Mouse (Mus musculus) adrenal gland, postnatal 10 days (tissue): ENCODE results near the gene Prss35. TPM values are rescaled to one million over a fixed set of nuclear protein-coding genes. Genes with fewer than 3 reads are reported as not detected.
A peak's percentile ranks its signal among the peaks of the same experiment; 100 is the strongest.

Source experiments
- DNase-seq: peaks from one replicate; pipeline ENCODE4 v3.0.0; 2021; ENCODE audit warnings: mixed read lengths
- total RNA-seq, 2 experiments: library from RNA; stranded (reverse); gene quantifications; 2 replicates each; pipeline ENCODE4 v1.2.3; 2021

Gene Prss35
- total RNA-seq, 2 experiments from 2014 or later: 80.4 to 108 TPM

DNA sequence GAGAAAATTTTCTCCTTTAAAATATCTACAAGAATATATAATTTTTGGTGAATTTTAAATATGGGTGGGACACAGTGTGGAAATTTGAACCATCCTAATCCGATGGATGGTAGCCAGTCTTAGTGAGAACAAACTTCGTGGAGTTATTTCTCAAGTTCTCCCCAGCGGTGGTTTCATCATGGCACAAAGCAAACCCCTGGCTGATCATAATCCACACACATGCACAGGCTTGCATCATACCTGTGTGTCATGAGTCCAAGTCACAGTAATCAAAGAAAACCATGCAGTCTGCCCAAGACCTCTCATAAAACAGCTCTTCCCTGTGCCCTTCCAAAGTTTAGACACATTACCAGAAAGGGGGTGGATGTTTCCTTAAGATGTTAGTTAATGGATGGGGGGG is 13.6 kb upstream of the Prss35 start:
- DNase-seq: no peak

DNA sequence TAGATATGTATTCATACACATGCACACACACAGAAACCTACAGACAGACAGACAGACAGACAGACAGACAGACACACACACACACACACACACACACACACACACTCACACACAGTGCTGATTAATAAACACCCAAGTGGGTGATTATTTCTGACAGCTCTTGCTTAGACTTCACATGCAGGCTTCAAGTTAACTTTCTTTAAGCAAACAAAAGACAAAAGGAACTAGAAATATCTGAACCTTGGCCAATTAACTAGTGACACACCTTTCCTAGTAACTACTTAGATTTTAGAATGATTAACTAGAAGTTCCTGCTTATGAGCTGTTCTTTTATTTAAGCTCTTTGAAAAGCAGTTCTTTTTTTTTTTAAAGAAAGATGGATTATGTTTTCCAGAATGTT is 9.1 kb upstream of the Prss35 start:
- DNase-seq: no peak

DNA sequence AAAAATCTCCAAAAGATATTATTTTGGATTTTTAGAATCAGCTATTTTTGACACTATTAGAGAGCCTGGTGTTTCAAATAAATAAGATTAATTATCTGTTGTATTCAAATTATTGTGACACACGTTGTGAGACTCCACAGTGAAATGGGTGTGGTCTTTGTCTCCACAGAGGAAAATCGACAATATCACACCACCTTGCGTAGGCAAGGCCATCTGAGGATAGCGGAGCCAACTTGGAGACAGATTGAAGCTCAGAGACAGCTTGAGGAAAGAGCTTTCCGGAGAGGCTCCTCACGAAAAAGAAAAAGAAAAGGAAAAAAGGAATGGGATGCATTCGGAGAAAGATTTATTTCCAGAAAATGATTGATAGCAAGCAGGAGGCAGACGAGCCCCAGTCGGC is 8.7 kb upstream of the Prss35 start:
- no peak for DNase-seq

DNA sequence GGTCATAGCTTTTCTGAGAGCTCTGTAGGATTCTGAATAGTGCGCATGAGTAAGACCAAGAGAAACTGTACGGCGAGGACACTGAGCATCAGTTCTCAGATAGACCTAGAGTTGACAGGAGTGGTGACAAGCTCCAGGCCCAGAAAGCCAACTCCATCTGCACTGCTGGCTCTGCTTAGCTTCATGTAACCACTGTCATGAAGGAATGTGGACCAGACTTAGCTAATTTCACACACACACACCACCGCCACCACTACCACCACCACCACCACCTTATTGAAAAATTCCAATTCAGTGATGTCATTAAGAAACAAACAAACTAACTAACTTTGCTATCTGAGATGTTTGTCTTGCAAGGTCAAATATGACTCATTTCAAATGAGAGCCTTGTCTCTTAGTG is 6.5 kb upstream of the Prss35 start:
- DNase-seq: no peak

DNA sequence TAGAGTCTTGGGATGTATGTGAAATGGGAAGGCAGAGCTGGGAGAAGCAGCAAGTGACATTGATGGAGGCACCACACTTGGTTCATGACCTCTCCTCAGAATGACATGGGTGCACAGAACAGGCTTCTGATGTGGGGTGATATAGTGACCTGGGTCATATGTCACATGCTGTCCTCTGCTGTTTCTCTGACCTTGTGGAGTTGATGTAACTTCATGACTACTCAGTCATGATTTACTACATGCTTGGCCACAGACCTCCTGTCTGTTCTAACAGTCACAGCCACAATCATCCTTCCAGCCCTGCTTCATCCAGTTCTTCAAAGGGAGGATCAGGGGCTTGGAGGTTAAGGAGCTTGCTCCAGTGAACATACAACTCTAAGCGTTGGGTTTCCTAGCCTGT is 5.4 kb upstream of the Prss35 start:
- DNase-seq: no peak

DNA sequence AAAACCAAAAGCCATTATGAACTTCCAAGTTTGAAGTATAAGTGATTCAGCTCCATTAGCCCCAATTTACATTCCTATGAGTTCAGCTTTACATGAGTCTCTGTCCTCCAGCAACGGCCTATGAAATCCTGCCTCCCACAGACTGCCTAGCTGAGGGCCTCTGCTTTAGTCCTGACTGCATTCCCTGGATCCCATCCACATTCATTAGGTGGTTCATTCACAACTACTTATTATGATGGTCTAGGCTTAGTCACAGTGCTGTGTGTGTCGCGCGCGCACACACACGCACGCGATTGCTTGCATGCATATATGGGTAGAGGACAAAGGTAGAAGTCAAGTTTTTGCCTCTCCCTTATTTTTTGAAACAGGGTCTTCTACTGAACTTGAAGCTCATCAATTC is 4.6 kb upstream of the Prss35 start:
- DNase-seq: no peak

DNA sequence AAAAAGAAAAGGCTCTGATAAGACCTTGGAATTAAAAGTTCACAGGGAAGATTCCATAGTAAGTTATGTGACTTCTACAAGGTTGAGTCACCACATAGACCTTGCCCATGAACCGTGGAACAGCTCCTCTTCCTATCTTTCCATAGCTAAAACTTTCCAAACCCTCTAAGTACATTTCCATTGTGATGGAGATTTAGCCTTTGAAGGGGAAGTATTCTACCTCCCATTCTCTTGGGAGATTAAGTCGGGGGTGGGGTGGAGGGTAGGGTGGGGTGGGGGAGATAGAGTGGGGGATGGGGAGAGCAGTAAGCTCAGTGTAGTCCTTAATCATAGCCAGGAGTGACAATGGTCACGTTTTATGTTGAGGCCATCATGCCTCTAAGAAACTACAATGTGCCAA is 3.5 kb upstream of the Prss35 start:
- DNase-seq: no peak

DNA sequence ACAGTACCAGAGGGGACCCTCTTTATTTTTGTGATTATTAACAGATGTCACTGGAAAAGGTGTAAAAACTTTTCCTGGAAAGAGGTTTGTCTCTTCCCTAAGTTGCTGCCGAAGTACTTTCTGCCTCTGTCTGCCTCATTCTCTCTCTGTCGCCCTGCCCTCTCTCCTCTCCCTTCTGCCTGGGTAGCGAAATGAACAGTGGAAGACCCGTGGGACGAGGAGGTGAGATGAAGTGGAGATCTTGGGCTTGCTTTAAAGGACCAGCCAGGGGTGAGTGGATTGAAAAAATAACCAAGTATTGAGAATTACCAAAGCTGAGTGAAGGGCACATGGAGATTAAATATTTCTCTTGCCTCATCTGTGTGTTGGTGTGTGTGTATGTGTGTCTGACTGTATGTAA is 592 bp downstream of the Prss35 start:
- DNase-seq: no peak

DNA sequence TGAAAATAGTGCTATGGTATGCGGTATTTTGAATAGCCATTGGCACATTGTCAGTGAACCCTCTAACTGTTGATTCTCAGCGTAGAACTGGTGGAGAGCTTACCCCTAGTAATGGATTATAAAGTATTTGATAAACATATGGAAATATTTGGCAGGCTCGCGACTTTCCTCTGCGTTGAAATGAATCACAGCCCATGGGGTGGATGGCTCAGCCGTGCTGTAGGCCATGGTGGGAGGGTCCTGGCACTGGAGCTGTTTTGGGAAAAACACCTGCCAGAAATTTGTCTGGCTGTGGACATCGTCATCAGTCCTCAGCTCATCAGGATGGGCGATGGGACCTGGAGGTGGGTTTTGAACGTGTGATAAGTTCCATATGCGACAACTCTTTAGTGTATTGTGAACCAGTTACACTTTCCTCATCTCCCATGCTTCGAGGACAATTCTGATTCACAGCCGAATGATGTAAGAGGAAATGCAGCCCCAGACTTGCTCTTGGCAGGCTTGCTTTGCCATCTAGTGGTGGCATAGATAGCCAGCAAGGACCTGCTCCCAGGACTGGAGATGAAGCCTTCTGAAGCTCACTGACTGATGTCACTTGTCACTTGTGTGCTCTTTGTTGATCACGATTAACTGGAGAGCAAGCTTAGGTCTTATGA is 2.6 kb downstream of the Prss35 start:
- peak; percentile 75 for DNase-seq

DNA sequence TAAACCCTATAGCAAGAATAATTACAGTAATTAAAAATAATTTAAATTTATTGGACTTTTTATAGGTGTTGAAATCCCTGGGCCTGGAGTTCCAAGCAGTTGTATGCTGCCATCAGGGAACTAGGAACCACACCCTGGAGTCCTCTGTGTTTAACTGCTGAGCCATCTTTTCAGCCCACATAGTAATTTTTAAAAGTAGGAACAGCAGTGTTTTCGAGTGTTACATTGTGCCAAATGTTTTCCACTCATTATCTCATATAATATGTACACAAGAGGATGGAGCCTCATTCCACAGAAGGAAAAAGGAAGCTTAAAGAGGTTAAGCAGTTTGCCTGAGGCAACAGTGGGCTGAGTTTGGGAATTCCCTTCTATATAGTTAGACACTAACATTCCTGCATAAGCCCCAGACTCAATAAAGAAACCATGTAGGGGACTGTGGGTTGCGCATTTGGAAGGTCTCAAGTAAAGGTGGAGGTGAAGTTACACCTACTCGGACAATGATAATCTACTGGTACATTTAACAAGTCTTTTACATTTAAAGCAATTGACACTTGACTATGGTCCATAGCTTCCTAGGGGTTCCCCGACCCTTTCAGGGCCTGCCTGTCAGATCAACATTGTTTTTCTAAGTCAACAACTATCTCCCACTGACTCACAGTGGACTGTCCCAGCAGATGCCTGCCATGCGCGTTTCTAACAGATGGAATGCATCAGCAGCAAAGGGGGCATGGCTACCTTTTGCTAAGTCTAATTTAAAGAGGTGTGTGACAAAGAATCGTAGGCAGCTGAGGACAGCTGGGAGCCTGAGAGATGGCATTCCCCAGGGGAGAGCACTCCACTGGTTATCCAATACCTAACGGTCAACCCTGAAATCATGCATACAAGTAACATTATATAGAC is 19.3 kb downstream of the Prss35 start:
- DNase-seq: no peak

DNA sequence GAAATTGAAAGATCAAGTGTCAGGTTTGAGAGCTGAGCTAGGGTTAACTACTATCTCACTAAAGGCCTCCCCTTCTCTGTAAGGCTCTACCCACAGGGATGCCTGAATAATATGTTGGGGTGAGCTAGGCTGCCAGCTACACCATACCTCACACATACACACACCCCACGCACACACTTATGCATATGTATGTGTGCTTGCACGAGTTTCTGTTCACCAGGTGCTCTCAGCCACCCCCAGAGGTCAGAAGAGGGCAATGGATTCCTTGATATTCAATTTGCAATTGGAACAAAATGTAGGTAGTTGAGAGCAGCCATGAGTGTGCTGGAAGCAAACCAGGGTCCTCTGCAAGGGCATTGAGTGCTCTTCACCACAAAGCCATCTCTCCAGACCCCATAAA is 20.6 kb downstream of the Prss35 start:
- DNase-seq: no peak

DNA sequence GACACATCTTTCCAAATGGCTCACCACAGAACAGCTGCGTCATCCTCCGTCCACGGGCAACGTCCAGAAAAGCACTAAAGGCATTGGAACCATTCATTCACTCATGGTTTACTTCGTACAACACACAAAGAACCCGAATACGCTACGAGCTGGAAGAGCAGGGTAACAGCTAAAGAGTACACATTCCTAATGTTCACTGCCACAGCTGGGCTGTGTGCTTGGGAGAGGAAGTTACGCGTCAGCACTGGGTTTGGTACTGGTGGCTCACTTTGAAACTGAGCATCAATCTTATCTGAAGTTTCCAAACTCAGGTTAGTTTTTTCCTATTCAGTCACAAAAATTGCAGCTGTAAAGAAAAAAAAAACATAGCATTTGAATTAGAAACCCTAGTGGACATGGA is 23.5 kb downstream of the Prss35 start:
- DNase-seq: no peak

DNA sequence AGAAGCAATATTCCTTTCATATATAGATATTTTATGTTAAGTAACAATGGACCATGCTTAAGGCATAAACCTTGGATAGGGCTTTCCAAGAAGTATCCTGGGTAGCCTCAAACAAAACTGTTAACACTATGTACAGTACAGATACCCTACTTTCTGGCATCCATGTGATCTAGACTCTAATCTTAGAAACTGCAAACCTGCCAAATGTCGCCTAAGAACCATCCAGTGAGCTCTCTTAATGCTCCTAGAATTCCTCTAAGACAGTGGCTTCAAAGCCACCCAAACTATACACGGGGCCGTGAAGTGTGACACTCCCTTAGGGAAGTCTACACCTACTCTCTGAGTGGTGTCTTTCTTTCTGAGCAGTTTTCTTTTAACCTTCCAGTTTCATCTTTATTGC is 29.4 kb downstream of the Prss35 start:
- DNase-seq: no peak

DNA sequence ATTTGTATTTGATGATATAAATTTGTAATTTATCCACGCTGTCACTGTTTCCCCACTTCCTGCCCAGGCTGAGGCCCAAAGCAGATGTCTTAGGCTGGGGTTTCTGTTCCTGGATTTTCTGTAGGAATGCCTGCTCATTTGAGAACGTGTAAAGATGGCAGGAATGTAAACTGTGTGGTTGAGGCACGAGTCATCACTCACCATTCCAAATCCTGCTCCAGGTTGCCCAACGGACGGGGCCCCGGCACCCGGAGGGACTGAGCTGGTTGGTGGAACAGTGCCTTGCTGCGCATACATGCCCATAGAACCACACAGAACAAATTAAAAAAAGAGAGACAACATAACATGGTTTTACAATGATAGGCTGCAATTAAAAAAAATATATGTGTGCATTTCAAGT is 30.5 kb downstream of the Prss35 start:
- no peak for DNase-seq

DNA sequence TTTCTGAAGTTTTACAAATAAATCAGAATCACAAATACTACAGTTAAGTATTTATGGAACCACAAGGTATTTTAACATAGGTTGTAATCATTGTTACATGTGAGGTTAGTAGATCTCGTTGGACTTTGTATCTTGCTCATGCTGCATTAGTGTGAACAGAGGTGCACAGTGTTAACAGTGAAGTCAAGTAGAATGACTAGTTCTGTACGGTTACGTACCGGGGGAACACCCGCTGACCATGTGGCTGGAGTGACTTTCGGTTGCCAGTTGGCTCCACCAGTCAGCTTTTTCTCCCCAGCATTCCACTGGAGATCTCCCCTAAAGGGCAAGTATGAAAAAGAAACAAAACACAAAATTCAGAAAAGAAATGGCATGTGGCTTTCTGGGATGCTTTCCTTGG is 31.9 kb downstream of the Prss35 start:
- no peak for DNase-seq

DNA sequence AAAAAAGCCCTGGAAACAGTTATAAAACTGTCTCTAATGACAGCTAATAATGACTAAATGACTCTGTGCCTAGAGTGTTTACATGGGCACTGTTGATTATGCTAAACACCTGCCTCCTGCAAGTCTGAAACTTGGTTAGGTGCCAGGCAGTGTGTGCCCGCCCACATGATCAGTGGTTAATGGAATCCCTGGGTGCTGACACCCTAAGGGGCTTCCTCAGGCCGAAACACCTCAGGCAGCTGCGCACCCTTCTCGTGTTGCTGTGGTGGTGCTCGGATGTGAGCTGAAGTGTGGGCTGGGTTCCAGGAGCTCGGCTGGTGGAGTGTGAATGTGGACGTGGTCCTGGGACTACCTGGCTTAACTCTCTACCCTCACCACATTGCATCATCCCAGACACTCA is 33.9 kb downstream of the Prss35 start:
- DNase-seq: no peak

DNA sequence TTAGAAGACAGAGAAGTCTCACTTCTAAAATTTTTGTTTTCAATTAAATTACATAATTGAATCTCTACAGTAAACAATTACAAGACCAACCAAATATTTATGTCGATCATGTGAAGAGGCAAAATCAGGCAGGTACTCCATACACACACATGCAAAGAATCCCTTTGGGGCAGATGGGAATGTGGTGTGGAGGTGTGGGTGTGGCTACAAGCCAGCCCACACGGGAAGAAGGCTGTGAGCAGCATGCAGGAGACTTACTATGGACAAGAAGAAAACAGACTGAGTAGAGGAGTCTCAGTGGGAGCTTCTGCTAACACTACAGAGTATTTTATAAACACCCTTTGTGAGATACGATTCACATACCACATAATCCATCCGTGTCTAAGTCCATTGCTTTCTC is 34.8 kb downstream of the Prss35 start:
- no peak for DNase-seq

DNA sequence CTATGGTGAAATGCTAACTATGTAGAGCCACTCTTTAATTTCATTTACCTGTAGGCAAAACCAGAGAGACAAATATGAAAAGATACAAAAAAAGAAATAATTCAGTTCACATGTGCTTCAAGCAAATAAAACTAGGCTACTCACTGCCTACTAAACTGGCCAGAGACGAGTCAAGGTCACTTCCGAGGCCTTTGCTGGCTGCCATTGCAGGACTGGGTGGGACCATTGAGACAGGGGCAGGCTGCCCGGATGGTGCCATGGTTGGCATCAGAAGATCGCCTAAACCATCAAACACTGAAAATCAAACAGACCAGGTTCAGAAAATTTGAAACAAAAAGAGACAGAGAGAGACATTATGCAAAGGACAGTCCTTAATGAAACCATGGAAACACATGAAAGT is 38.0 kb downstream of the Prss35 start:
- peak; percentile 9 for DNase-seq

DNA sequence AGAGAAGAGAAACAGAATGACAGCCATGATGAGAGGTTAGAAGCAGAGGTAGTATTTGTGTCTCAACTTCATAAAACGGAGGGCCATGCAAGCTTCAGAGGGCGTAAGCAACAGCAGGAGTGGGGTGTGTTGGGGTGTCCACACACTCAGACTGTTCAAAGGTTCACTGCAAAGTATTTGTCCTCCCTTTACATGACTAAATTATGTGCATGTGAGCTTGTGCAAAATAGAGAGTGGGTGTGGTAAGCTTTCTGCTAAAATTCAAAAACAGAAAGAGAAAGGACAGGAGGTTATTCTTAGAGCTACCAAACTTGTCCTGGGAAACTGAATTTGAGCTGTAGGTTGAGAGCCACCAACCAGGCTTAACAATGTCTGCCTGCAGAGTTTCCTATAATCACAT is 39.4 kb downstream of the Prss35 start:
- no peak for DNase-seq

DNA sequence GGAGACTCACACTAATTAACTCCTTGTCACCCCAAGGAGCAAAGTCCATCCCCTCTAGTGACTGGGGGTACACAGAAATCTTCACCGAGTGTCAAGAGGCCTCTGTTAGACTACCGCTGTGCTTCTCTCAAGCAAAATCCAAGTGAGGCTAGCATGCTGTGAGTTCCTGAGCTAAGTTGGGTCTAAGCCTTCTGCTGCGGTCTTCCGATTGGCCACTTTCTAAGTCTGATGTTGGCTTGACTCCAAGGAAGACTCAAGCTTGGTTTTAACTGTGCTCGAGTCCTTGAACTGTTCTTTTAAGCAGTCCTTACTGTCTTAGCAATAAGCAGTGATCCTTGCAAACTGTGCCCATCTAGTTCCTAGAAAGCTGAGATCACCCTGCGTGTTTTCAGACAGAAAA is 45.7 kb downstream of the Prss35 start:
- no peak for DNase-seq

DNA sequence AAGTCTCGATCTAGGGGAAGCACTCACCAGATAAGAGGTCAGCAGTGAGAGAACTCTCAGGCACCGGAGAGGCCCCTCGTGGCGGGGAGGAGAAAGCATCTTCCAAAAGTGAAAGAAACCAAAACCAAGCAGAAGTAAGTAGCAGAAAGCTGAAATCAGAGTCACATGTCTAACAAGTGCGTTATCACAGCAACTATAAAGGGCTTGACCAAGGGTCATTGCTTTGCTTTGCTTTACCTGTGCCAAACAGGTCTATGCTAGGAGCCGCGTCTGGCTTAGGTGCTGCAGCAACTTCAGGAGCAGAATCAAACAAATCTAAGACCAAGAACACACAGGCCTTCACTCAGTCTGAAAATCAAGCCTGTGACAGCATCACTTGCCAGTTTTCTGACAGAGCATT is 48.5 kb downstream of the Prss35 start:
- no peak for DNase-seq

DNA sequence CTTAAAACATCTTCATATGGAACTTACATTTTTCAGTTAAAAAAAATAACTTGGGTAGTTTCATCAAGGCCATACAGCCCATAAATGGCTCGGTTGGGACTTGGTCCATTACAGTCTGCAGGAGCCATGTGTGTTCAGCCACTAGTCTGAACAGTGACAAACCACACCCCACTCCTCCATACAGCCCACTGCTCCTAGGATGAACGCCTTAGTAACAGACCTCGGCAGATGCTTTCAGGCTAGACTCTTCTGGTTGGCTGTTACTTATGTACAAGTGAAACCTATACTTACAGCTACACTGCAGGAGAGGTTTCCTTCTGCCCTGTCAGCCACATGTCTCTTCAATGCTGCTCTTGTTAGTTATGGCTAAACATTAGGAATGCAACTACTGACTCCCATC is 51.8 kb downstream of the Prss35 start:
- DNase-seq: no peak

DNA sequence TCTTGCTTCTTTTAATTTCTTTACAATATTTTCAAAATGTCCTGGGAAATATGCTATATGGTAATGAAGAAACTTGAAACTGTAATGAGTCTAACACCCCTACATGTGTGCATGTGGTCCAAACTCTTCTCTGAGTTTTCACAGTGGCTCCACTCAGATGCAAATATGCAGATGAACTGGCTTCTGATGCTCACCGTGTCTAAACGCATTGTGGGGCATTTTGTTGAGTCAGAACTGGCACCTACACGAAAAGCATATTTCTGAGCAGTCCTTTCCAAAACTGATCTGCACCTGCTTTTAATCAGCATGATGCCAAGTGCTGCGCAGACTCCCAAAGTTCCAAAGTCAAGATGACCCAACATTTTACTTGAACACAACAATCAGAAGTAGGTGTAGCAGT is 54.1 kb downstream of the Prss35 start:
- no peak for DNase-seq

DNA sequence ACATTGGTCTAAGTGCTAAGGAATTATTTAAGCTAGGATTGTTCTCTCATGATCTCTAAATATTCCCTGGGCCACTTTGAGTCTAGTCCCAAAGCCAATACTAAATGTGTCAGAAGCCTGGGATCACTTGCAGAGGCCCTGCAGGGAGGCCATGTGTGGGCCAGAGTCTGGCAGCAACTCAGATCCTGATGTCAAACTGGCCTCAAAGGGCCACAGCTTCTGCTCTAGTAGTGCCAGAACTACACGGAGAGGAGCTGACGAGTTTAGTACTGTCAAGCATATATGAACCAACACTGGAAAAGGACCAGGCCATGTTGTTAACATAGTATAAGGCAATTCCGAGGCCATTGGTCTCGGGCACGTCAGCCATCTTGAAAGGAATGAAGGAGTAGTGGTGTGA is 54.7 kb downstream of the Prss35 start:
- DNase-seq: no peak
